Mouse (Mus musculus): ENCODE data around the gene Arhgef15. TPM values are rescaled to one million over a fixed set of nuclear protein-coding genes. Genes with fewer than 3 reads are reported as not detected.
A peak's percentile ranks its signal among the peaks of the same experiment; 100 is the strongest.
"Not testable (repeated sequence)": the region's sequence is repeated elsewhere in the genome, so short reads cannot be mapped to it uniquely, and the experiment has no call there.

Gene Arhgef15
- polyA plus RNA-seq (2011; ENCODE audit: insufficient read depth, insufficient read length, low read depth, missing spikeins), result 2.6 and 3.7 TPM in 2 replicates

DNA sequence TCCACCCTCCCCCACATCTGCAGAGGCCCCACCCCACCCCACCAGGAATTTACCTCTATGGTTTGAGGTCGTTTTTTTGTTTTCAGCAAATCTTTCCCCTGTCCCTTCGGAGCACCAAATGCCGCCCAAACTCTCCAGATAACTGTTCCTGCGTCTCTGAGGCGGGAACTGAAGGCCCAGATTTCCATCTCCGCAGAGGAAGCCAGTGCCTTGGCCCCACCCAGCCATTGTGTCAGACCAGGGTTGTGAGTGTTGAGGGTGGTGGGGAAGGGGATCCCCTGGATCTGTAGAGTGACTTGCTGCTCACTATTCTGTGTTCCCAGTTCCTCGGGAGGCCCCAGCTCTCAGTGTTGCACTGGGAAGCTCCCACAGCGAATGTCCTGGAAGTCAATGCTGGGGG lies at the start of gene Arhgef15:
Gene Arhgef15, minus strand, starts transcription at position 173 of the 400 bp plus-strand sequence.
- TF ChIP-seq CTCF (IDR thresholded peaks at IDR 0.05; ENCODE audit: low read depth, low read length) (no peak), EP300 (IDR thresholded peaks at IDR 0.05; ENCODE audit: insufficient read depth, low read depth, low read length) (no peak), POLR2A (IDR thresholded peaks at IDR 0.05; ENCODE audit: insufficient read depth, low read length) (no peak)
- H3K9me3 ChIP-seq (replicated peaks; ENCODE audit: control insufficient read depth, insufficient read depth, low read length, poor library complexity, severe bottlenecking), result no peaks in the 10 kb centered on the region
- H3K27ac ChIP-seq (ENCODE audit: insufficient read depth, low read length), result no peak within 1 kb of the TSS
- H3K9ac ChIP-seq (ENCODE audit: low read depth, poor library complexity, severe bottlenecking), result peak within 1 kb of the TSS; percentile 21; the same call in 1 of the 2 replicates
- H3K27me3 ChIP-seq (ENCODE audit: control insufficient read depth, insufficient read depth, low read length, poor library complexity, severe bottlenecking), result no peaks in the 10 kb centered on the region
- peaks cover 4% of the 10 kb centered on the region for H3K4me1 ChIP-seq (ENCODE audit: control insufficient read depth, insufficient read depth, low read length)
- H3K4me3 ChIP-seq (ENCODE audit: low read depth, low read length), result peak within 1 kb of the TSS; percentile 69
- H3K36me3 ChIP-seq (ENCODE audit: control insufficient read depth, insufficient read depth, low read length, poor library complexity, severe bottlenecking), result no peaks in the 10 kb centered on the region

GRCm38 (mm10) chr11:69006575-69006974 lies 49.3 kb upstream of the Arhgef15 start:
- 0 out of 2 replicates have a peak overlapping the region, but pooled peaks have one; percentile 81 for H3K9ac ChIP-seq (ENCODE audit: low read depth, poor library complexity, severe bottlenecking)
- not testable (repeated sequence) for H3K9me3 ChIP-seq (replicated peaks; ENCODE audit: control insufficient read depth, insufficient read depth, low read length, poor library complexity, severe bottlenecking); H3K4me3 ChIP-seq (ENCODE audit: low read depth, low read length); H3K27me3 ChIP-seq (ENCODE audit: control insufficient read depth, insufficient read depth, low read length, poor library complexity, severe bottlenecking); H3K27ac ChIP-seq (ENCODE audit: insufficient read depth, low read length); H3K4me1 ChIP-seq (ENCODE audit: control insufficient read depth, insufficient read depth, low read length)
- H3K36me3 ChIP-seq (ENCODE audit: control insufficient read depth, insufficient read depth, low read length, poor library complexity, severe bottlenecking), result peaks cover 48% of the 10 kb centered on the region

DNA sequence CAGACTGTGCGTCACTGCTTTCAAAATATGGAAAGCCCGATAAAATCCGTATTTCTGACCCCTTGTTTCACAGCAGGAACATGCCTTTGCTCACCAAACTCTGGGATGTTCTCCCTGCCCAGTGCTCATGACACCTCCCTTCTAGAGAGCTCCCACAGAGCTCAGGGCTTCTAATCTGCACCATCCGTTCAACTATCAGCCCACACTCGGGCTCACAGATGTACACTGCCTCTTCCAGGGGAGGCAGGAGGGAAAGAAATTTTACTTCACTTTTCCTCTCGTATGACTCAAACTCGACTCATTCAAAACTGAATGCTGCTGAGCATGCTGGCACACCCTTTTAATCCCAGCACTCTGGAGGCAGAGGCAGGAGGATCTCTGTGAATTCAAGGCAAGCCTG lies 47.9 kb upstream of the Arhgef15 start:
- no peaks in the 10 kb centered on the region for H3K27me3 ChIP-seq (ENCODE audit: control insufficient read depth, insufficient read depth, low read length, poor library complexity, severe bottlenecking)
- H3K27ac ChIP-seq (ENCODE audit: insufficient read depth, low read length), result no peak overlapping the region
- H3K4me3 ChIP-seq (ENCODE audit: low read depth, low read length), result no peak overlapping the region
- TF ChIP-seq POLR2A (IDR thresholded peaks at IDR 0.05; ENCODE audit: insufficient read depth, low read length), result no peak
- TF ChIP-seq CTCF (IDR thresholded peaks at IDR 0.05; ENCODE audit: low read depth, low read length), result no peak
- TF ChIP-seq EP300 (IDR thresholded peaks at IDR 0.05; ENCODE audit: insufficient read depth, low read depth, low read length), result no peak
- H3K9ac ChIP-seq (ENCODE audit: low read depth, poor library complexity, severe bottlenecking), result no peak overlapping the region
- H3K4me1 ChIP-seq (ENCODE audit: control insufficient read depth, insufficient read depth, low read length), result no peaks in the 10 kb centered on the region
- H3K9me3 ChIP-seq (replicated peaks; ENCODE audit: control insufficient read depth, insufficient read depth, low read length, poor library complexity, severe bottlenecking), result no peaks in the 10 kb centered on the region
- peaks cover 62% of the 10 kb centered on the region for H3K36me3 ChIP-seq (ENCODE audit: control insufficient read depth, insufficient read depth, low read length, poor library complexity, severe bottlenecking)

DNA sequence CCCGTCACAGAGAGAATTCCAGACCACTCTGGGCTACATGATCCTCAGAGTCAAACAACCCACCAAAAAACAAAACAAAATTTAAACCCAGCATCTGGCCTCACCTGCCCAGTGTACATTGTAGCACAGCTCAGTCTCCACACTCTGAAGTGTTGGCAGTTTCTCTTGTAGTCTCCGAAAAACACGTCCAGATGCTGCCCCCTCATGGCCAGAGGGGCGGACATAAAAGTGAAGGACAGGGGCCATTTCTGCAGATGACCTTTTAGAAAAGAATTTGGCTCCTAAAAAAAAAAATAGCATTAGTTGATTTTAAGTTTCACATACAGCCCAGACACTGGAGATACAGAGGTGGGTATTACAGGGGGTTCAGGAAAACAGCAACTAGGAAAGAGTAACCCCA lies 46.3 kb upstream of the Arhgef15 start:
- peaks cover 78% of the 10 kb centered on the region for H3K36me3 ChIP-seq (ENCODE audit: control insufficient read depth, insufficient read depth, low read length, poor library complexity, severe bottlenecking)

DNA sequence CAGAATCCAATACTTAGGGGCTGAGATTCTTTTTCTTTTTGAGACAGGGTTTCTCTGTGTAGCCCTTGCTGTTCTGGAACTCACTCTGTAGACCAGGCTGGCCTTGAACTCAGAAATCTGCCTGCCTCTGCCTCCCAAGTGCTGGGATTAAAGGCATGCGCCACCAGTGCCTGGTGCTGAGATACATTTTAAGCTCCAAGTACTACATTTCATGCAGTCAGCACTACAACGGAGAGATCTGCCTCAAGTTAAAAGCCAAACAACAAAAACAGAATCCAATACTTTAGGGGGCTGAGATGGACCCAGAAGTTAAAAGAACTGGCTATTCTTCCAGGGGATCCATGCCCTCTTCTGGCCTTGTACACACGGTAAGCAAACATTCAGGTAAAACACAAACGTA lies 45.5 kb upstream of the Arhgef15 start:
- H3K36me3 ChIP-seq (ENCODE audit: control insufficient read depth, insufficient read depth, low read length, poor library complexity, severe bottlenecking), result peaks cover 86% of the 10 kb centered on the region
- H3K4me1 ChIP-seq (ENCODE audit: control insufficient read depth, insufficient read depth, low read length); H3K4me3 ChIP-seq (ENCODE audit: low read depth, low read length); H3K27me3 ChIP-seq (ENCODE audit: control insufficient read depth, insufficient read depth, low read length, poor library complexity, severe bottlenecking); H3K9ac ChIP-seq (ENCODE audit: low read depth, poor library complexity, severe bottlenecking); H3K9me3 ChIP-seq (replicated peaks; ENCODE audit: control insufficient read depth, insufficient read depth, low read length, poor library complexity, severe bottlenecking); H3K27ac ChIP-seq (ENCODE audit: insufficient read depth, low read length): not testable (repeated sequence)

More for the DNA sequence above, 46.3 kb upstream of the Arhgef15 start:
- no peak for TF ChIP-seq EP300 (IDR thresholded peaks at IDR 0.05; ENCODE audit: insufficient read depth, low read depth, low read length)
- TF ChIP-seq CTCF (IDR thresholded peaks at IDR 0.05; ENCODE audit: low read depth, low read length), result peak; percentile 37
- TF ChIP-seq POLR2A (IDR thresholded peaks at IDR 0.05; ENCODE audit: insufficient read depth, low read length), result no peak
- Histone ChIP-seq H3K9ac (ENCODE audit: low read depth, poor library complexity, severe bottlenecking) (no peak overlapping the region), H3K27me3 (ENCODE audit: control insufficient read depth, insufficient read depth, low read length, poor library complexity, severe bottlenecking) (no peaks in the 10 kb centered on the region), H3K27ac (ENCODE audit: insufficient read depth, low read length) (no peak overlapping the region), H3K4me1 (ENCODE audit: control insufficient read depth, insufficient read depth, low read length) (no peaks in the 10 kb centered on the region), H3K9me3 (replicated peaks; ENCODE audit: control insufficient read depth, insufficient read depth, low read length, poor library complexity, severe bottlenecking) (no peaks in the 10 kb centered on the region), H3K4me3 (ENCODE audit: low read depth, low read length) (no peak overlapping the region)

GRCm38 (mm10) chr11:68997080-68997479 lies 39.8 kb upstream of the Arhgef15 start:
- Histone ChIP-seq H3K9me3 (replicated peaks; ENCODE audit: control insufficient read depth, insufficient read depth, low read length, poor library complexity, severe bottlenecking) (no peaks in the 10 kb centered on the region), H3K4me1 (ENCODE audit: control insufficient read depth, insufficient read depth, low read length) (no peaks in the 10 kb centered on the region), H3K9ac (ENCODE audit: low read depth, poor library complexity, severe bottlenecking) (no peak overlapping the region), H3K27ac (ENCODE audit: insufficient read depth, low read length) (no peak overlapping the region), H3K4me3 (ENCODE audit: low read depth, low read length) (no peak overlapping the region), H3K27me3 (ENCODE audit: control insufficient read depth, insufficient read depth, low read length, poor library complexity, severe bottlenecking) (no peaks in the 10 kb centered on the region), H3K36me3 (ENCODE audit: control insufficient read depth, insufficient read depth, low read length, poor library complexity, severe bottlenecking) (peaks cover 93% of the 10 kb centered on the region)
- TF ChIP-seq POLR2A (IDR thresholded peaks at IDR 0.05; ENCODE audit: insufficient read depth, low read length) (no peak), EP300 (IDR thresholded peaks at IDR 0.05; ENCODE audit: insufficient read depth, low read depth, low read length) (no peak), CTCF (IDR thresholded peaks at IDR 0.05; ENCODE audit: low read depth, low read length) (no peak)

All from ES-Bruce4 (cell line).